Mouse (Mus musculus): ENCODE data around the gene Gm10097.

DNA sequence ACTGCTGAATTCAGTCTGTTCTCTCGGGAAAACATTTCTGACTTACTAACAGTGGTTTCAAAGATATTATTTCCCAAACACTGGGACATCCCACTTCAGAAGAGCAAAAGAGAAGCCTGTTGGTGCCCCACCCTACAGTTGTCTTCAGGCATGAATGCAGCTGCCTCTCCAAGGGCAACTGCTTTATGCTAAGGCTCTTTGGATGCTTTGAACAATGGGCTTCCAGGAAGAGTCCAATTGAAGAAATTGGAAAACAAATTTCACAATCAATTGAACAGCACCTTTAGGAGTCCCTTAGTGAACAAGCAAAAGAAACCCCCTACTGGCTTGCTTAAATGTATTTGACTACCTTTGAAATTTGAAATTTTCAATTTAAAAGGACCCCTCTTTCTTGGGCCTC, 41.8 kb upstream of the Gm10097 start:
- no peak for TF ChIP-seq CTCF (IDR thresholded peaks at IDR 0.05; ENCODE audit: extremely low read depth, insufficient read depth, low read length)
- TF ChIP-seq POLR2A (IDR thresholded peaks at IDR 0.05; ENCODE audit: extremely low read depth, insufficient read depth, low read length): no peak

Data from cortical plate, adult 2 months (tissue).